Mouse (Mus musculus) megakaryocyte, adult 5-6 weeks (primary cell): ENCODE measurements at regions not wholly inside any gene's neighbourhood (a gene's known extent, or its start where the extent isn't known, plus 50 kb on each side); places are given as distances from the start of the nearest gene placed in this dataset.
"Not testable (repeated sequence)": the region's sequence is repeated elsewhere in the genome, so short reads cannot be mapped to it uniquely, and the experiment has no call there.

ENCODE experiments used
- ATAC-seq: 2 replicates; pipeline ENCODE4 v1.8.0; 2016; ENCODE audit warnings: mild to moderate bottlenecking, inconsistent platforms; ENCODE audit not compliant: poor library complexity, severe bottlenecking

GRCm38 (mm10) chr12:80055894-80056293 lies 56.9 kb downstream of the Zfp36l1 start:
- not testable (repeated sequence) for ATAC-seq

DNA sequence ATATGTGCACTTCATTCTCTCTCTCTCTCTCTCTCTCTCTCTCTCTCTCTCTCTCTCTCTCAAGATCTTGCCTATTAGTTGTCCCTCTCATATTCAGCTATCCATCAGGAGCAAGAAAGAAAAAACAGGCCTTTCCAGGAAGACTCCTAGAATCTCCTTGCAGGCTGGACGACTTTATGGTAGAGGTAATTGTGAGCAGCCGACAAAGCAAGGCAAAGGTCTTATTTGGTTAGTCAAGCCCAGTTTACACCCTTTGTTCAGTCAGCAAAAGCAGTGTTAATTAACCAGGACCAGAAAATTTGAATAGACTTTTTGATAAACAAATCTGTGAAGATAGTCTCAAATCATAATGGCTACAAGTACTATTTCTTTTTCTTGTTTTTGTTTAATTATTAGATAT lies 57.4 kb downstream of the Zfp36l1 start:
- no peak for ATAC-seq

DNA sequence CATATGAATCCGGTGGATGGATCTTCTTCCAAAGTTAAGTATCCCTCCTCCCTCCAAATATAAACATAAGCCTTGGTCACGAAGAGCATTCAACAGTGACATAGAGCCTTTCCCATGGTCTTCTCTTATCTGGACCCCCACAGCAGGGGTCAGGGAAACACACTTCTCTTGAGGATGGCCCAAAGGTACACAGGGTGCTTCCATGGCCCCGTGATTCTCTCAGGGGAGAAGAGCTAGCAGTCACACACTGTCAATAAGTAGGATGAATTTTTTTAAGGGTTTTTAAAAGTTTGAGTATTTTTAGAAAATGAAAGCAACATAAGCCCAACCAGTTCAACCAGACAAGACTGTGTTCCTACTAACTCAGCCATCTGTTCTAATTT lies 58.2 kb downstream of the Zfp36l1 start:
- no peak for ATAC-seq

GRCm38 (mm10) chr12:80053902-80054654 lies 58.7 kb downstream of the Zfp36l1 start:
- peak; percentile 83 for ATAC-seq

DNA sequence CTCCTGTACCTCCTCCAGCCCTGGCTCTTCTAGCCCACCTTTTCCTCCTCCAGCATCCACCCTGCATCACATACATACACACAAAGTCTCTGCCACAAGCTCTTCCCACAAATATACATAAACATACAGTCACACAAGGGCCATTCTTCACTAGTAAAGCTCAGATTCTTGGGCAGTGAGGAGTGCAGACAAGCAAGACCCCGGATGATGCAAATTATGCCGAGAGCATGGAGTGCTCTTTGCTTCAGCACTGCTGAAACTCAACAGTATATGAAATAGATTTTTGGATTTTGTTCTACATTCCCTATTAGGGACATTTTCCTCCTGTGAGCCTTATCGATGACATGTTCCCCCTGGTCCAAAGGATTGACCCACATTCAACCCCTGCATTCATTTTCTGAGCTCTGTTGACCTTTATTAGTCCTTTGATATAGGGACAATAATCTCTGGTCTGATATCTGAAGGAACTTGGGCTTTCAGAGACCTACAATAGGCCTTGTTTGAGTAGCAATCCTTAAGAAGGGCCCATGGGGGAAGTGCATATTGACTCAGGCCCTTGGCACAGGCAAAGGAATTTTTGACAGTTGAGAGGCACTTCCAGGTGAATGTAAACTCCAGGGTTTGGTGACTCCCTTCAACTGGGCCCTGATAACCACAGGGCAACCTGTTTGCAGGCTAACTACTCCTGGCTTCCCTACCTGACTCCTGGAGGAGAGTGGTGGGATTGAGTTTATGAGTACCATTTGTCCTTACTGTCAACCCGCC lies 64.4 kb downstream of the Zfp36l1 start:
- no peak for ATAC-seq

DNA sequence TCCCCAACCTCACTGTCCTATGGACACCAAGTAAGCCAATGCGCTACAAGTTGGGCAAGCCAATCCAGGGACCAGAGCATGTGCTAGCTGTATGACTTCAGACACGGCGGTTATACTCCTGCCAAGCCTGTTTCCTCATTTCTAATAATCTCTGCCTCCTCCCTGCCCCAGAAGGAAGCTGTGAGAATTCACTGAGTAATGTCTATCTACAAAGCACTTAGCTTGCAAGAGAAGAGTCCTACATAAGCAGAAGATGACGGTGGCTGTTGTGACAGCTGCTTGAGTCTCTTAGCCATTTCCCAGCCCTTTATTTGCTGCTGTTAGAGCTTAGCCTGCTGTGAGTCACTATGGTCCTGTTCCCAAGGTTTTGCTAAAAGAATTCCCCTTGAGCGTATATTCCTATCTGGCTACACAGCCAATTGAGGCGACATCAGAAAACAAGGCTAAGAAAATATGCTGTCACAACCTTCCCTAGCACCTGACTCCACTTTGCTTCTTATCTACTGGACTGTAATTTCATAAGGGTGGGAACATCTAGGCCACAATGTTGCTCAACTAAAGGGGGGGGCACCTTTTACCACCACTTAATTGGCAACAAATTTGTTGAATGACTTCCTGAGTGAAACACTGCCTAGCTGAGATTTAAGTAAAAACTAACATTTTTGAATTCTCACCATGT lies 66.0 kb downstream of the Zfp36l1 start:
- peak; percentile 91 for ATAC-seq

GRCm38 (mm10) chr12:80041510-80042324 lies 71.1 kb downstream of the Zfp36l1 start:
- ATAC-seq, result peak; percentile 43

DNA sequence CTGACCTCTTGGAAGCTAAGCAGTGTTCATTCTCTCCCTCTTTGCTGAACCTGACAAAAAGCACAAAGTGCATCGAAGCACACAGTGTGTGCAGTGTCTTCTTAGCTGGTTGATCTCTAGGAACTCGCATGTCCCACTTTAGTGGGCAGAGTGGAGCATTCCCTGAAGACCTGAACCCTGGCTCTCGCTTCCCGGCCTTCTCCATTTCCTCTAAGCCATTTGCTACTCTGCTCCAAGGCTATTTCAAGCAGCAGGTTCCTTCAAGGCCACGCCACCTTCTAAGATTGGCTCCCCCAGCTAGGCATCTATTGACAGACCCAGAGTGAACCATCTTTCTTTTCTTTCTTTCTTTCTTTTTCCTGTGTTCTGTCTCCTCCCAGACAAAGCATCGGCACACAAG lies 71.8 kb downstream of the Zfp36l1 start:
- no peak for ATAC-seq

DNA sequence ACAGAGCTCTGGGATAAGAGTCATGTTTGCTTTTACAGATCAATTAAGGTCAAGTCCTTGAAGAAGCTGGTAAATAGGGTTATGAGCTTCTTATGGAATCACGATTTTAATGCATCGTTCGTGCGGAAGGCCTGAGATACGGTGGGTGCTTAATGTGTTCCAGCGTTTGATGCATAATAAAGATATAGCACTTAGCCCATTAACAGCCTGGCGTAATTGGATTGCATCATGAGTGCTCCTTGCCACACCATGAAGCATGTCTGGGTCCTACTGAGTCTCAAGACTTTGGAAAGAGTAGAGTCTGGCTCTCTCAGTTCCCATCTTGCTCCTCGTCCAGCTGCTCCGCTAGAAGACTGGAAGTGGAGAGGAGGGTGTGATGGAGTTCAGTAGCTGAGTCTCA lies 72.6 kb downstream of the Zfp36l1 start:
- ATAC-seq, result no peak

DNA sequence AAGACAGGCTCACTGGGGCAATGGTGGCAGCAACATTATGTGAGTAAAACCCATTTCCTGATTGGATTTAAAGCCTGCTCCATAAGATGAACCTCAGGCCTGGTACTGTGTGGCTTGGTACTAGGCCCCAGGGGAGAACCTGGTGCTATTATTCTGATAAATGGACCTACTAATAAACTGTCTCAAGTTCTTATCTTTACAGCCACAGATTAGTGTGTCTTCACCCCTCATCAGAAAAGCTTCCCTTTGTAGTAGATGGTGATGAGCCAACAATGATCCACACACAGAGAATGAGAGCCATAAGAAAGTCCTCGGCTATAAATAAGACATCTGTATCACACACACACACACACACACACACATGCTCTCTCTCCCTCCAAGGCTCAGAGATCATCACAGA lies 73.7 kb downstream of the Zfp36l1 start:
- no peak for ATAC-seq

DNA sequence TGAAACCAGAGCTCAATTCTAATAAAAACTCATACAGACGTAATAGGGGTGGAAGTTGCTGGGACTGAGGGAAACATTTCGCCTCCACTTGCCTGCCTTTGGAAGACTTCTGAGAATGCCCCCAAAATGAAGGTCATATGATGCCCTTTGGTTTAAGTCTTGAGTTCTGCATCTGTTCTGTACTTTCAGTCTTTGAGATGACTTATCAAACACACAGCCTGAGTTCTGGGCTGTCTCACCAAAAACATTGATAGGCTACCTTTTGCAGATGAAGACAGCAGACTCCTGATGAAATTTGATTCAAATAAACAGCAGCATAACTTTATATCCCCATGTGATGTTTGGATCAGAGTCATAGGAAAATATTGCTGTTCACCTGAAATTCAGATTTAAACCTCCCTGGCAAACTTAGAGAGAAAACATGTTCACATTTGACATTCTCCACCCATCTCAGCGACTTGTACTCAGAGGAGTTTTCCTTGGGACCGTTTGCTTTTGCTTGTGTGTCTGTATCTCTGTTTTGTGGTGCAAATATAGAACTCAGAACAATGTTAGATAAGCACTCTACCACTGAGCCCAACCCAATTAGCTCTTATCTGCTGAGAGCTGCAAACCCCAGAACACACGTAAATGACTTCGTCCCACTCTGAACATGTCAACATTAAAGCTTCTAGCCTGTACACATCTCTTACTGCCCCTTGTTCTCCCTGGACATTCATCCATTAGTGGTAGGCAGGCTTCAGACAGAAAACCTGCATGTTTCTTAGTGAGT lies 77.1 kb downstream of the Zfp36l1 start:
- ATAC-seq, result no peak

DNA sequence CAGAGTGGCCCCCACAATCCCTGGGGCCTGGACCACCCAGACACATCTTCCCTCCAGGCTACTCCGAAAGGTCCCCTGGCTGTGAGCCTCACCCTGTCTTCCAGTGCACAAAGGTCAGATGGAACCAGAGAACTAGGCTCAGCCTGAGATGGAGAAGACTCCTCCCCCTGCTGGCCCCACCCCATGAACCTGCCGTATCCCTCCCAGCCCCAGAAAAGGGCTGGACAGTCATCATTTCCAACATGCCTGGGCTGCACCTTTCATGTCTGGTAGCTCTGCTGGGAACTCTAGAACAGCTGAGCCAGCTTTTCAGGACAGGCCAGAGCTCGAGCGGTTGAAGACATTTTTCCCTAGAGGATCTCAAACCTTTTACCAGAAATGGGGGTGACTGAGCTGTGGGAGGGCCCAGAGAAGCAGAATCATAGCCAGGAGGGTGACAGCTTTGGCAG lies 77.8 kb downstream of the Zfp36l1 start:
- ATAC-seq, result no peak

DNA sequence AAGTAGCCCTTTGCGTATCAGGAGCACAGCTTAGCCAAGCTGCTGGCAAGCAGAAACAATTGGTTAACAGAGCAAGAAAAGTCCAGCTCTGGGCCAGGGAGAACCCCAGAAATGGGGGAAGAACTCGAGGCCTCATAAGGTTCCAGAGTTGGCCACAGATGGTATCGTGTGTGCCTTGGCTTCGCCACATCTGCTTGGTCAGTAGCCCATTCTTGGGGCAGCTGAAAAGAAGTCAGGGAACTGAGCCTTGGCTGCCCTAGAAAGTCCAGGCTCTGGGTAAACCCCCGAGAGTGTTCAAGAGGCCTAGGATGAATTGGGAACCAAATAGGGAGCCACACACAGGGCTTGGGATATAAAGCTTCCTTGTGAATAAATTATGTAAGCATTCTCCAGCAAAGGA lies 78.7 kb downstream of the Zfp36l1 start:
- ATAC-seq, result no peak

GRCm38 (mm10) chr12:80032520-80032919 lies 80.3 kb downstream of the Zfp36l1 start:
- ATAC-seq, result no peak

DNA sequence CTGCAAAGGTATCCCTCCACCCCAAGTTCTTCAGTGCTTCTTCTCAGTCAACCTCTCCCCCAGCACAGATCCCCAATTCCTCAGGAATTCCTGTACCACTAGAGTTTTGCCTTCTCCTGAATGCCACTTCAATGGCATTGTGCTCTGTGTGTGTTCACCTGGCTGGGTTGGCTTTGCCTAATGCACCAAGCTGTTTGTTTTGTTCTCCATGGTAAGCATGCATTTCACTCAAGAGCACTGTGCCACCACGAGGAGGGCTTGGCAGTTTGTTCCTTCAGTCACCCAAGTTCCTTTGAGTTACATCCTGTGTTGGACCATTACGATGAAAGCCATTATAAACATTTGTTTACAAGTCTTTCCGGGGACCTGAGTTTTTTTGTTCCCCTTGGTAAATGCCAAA lies 84.5 kb downstream of the Zfp36l1 start:
- no peak for ATAC-seq

DNA sequence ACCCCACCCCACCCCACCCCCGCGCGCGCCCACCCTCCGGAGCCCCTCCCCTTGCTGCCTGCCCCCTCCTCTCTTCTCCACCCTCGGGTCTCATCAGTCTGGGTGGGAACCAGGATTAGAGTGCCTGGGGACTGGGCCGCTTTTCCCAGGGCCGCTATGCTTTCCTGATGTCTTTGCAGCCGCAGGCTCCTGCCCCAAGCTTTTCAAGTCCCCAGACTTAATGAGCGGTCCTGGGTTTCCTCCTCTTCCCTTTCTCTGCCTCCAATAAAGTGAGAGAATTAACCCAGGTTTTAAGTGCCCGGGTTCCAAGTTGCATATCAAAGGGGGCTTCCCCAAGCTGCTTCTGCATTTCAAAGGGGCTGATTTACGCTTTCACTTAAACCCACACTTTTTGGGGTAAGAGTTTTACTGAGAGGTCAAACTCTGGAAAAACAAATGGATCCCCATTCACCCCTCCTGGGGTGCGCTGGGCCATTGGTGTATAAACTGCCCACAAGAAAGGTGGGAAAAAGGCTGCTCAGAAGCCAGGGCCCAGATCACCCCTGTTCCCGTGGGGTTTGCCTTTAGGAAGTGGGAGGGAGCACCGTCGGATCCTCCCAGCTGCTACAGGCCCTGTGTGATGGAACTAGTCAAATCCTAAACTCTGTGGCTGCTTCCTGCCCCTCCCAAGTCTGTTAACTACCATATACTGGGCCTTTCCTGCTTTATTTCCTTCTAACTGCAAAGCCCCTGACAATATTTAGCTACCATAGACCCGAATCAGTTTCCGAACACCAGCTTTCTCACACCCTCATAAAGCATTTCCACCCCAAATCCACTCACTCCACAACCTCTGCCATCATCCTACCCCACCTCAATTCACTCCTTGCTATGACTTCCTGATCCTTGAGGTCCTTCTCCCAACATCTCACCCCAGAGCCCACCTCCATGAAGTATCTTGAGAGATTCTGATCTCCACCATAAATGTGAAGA lies 89.4 kb downstream of the Zfp36l1 start:
- ATAC-seq, result no peak

- no peak for ATAC-seq
Observed at GRCm38 (mm10) chr12:80022181-80023106, 90.4 kb downstream of the Zfp36l1 start.

- ATAC-seq, result no peak
Observed at GRCm38 (mm10) chr12:80021030-80021473, 91.8 kb downstream of the Zfp36l1 start.
